ENCODE assay signal across 8 mouse cellular contexts in genomic region chr7:19175708-19176515, GRCm38 (mm10). TPM values are rescaled to one million over a fixed set of nuclear protein-coding genes. Genes with fewer than 3 reads are reported as not detected.
DNase-seq lines count a peak whose midpoint lies in the region; ATAC-seq and TF ChIP-seq lines count a peak whose summit lies in the region.

Eml2 (plus strand) TSS chr7:19176421.

- H3ac ChIP-seq in C2C12 (ENCODE audit: control insufficient read depth, insufficient read length, low read depth) = no peak within 1 kb of the TSS

- no peak for TF ChIP-seq CTCF in C2C12 (IDR thresholded peaks at IDR 0.05; ENCODE audit: control insufficient read depth, insufficient read depth, insufficient read length)

- H3K4me1 ChIP-seq in forebrain, embryonic 10.5 days = peaks cover 61% of the 10 kb centered on the region
- peaks cover 27% of the 10 kb centered on the region for H3K4me1 ChIP-seq in heart, embryonic 16.5 days (ENCODE audit: control insufficient read depth, insufficient read depth, low read length)
- peaks cover 49% of the 10 kb centered on the region for H3K4me1 ChIP-seq in liver, embryonic 13.5 days (replicated peaks)
- peaks cover 63% of the 10 kb centered on the region for H3K4me1 ChIP-seq in neural tube, embryonic 15.5 days

- H3K27ac ChIP-seq in forebrain, embryonic 10.5 days = peak within 1 kb of the TSS; percentile 58; the same call in 1 of the 2 replicates
- H3K27ac ChIP-seq in heart, embryonic 16.5 days (ENCODE audit: low read length) = no peak within 1 kb of the TSS
- H3K27ac ChIP-seq in liver, embryonic 13.5 days = no peak within 1 kb of the TSS
- peak within 1 kb of the TSS; percentile 86 for H3K27ac ChIP-seq in neural tube, embryonic 15.5 days (replicated peaks)

- H3K4me3 ChIP-seq in C2C12 (ENCODE audit: insufficient read depth, poor library complexity, severe bottlenecking) = no peak within 1 kb of the TSS
- H3K4me3 ChIP-seq in forebrain, embryonic 10.5 days = peak within 1 kb of the TSS; percentile 55
- no peak within 1 kb of the TSS; the same call in 1 of the 2 replicates for H3K4me3 ChIP-seq in heart, embryonic 16.5 days (ENCODE audit: low read length)
- H3K4me3 ChIP-seq in liver, embryonic 13.5 days (replicated peaks) = 0 out of 2 replicates have a peak within 1 kb of the TSS, but pooled peaks have one; percentile 8
- peak within 1 kb of the TSS; percentile 70 for H3K4me3 ChIP-seq in neural tube, embryonic 15.5 days (replicated peaks)

- under 1% methylated on average over 30 of the region's 30 CpGs for WGBS in forebrain, embryonic 10.5 days
- 4% methylated on average over 30 of the region's 30 CpGs for WGBS in heart, embryonic 16.5 days
- 3% methylated on average over 30 of the region's 30 CpGs for WGBS in liver, embryonic 13.5 days (ENCODE audit: insufficient replicate concordance)
- WGBS in neural tube, embryonic 15.5 days = 1% methylated on average over 30 of the region's 30 CpGs

- no peaks in the 10 kb centered on the region for H3K27me3 ChIP-seq in C2C12 (ENCODE audit: control insufficient read depth, insufficient read depth, insufficient read length)
- peaks cover 84% of the 10 kb centered on the region for H3K27me3 ChIP-seq in forebrain, embryonic 10.5 days (ENCODE audit: poor library complexity, severe bottlenecking)
- H3K27me3 ChIP-seq in heart, embryonic 16.5 days (ENCODE audit: control insufficient read depth, insufficient read depth, low read length) = peaks cover 40% of the 10 kb centered on the region
- peaks cover 87% of the 10 kb centered on the region for H3K27me3 ChIP-seq in liver, embryonic 13.5 days
- H3K27me3 ChIP-seq in neural tube, embryonic 15.5 days (replicated peaks) = peaks cover 33% of the 10 kb centered on the region

- ATAC-seq in heart, embryonic 16.5 days (replicated peaks; ENCODE audit: extremely low read depth, insufficient read depth, low FRiP score) = no peak
- ATAC-seq in liver, embryonic 13.5 days (ENCODE audit: low read depth) = no peak
- ATAC-seq in neural tube, embryonic 15.5 days (ENCODE audit: low FRiP score) = peak; percentile 95
- ATAC-seq in erythroblast, adult 5-6 weeks (replicated peaks; ENCODE audit: low FRiP score, poor library complexity, severe bottlenecking) = no peak

- DNase-seq in adrenal gland, postnatal 4 days (ENCODE audit: low spot score in 2 of 2) = no peak
- peak; percentile 55 for DNase-seq in forebrain, embryonic 10.5 days (ENCODE audit: extremely low spot score, low spot score)
- DNase-seq in kidney, postnatal 4 days = peak; percentile 59 to 70
- no peak for DNase-seq in liver, embryonic 13.5 days

- H3K36me3 ChIP-seq in C2C12 (ENCODE audit: control insufficient read depth, insufficient read depth) = no peaks in the 10 kb centered on the region
- no peaks in the 10 kb centered on the region for H3K36me3 ChIP-seq in forebrain, embryonic 10.5 days (replicated peaks)
- H3K36me3 ChIP-seq in heart, embryonic 16.5 days (ENCODE audit: control insufficient read depth, insufficient read depth) = no peaks in the 10 kb centered on the region
- H3K36me3 ChIP-seq in liver, embryonic 13.5 days = no peaks in the 10 kb centered on the region
- H3K36me3 ChIP-seq in neural tube, embryonic 15.5 days = peaks cover 8% of the 10 kb centered on the region; the same call in 1 of the 2 replicates

- no peak within 1 kb of the TSS for H3K4me2 ChIP-seq in heart, embryonic 16.5 days (ENCODE audit: low read depth, low read length)
- no peak within 1 kb of the TSS for H3K4me2 ChIP-seq in liver, embryonic 13.5 days
- H3K4me2 ChIP-seq in neural tube, embryonic 15.5 days = peak within 1 kb of the TSS; percentile 79

- H3K79me3 ChIP-seq in C2C12 (ENCODE audit: low read depth) = no peaks in the 10 kb centered on the region

- no peaks in the 10 kb centered on the region for H3K9me3 ChIP-seq in forebrain, embryonic 10.5 days
- peaks cover 5% of the 10 kb centered on the region; the same call in 1 of the 2 replicates for H3K9me3 ChIP-seq in heart, embryonic 16.5 days (replicated peaks; ENCODE audit: control insufficient read depth, low read length)
- H3K9me3 ChIP-seq in liver, embryonic 13.5 days (replicated peaks) = no peaks in the 10 kb centered on the region
- H3K9me3 ChIP-seq in neural tube, embryonic 15.5 days (replicated peaks) = no peaks in the 10 kb centered on the region

- H3K9ac ChIP-seq in heart, embryonic 16.5 days (ENCODE audit: low read length) = no peak within 1 kb of the TSS
- no peak within 1 kb of the TSS for H3K9ac ChIP-seq in liver, embryonic 13.5 days
- H3K9ac ChIP-seq in neural tube, embryonic 15.5 days (replicated peaks) = peak within 1 kb of the TSS; percentile 73

- H3K79me2 ChIP-seq in C2C12 (ENCODE audit: control insufficient read depth, insufficient read depth) = no peaks in the 10 kb centered on the region

TF ChIP-seq in C2C12, 6 proteins besides CTCF, POLR2A, EP300 and RAD21:
- no peak for TF ChIP-seq MAX (IDR thresholded peaks at IDR 0.05)
- no peak for TF ChIP-seq CEBPB (IDR thresholded peaks at IDR 0.05; ENCODE audit: low read depth)
- TF ChIP-seq MYOD1 (IDR thresholded peaks at IDR 0.05; ENCODE audit: control insufficient read depth, insufficient read length, low read depth) = peak; percentile 89
- TF ChIP-seq USF1 (IDR thresholded peaks at IDR 0.05; ENCODE audit: low read depth) = no peak
- TF ChIP-seq FOSL1 (IDR thresholded peaks at IDR 0.05; ENCODE audit: insufficient read depth, low read length, poor library complexity, severe bottlenecking) = no peak
TF ChIP-seq in C2C12: peak in this region for 1.

RNA-seq across cellular contexts. Expression of gene Eml2, which starts in this region (rescaled TPM):
- 16.4 TPM for polyA plus RNA-seq in C2C12 (2012; fragmentation: generic; extraction: Trizol)
- total RNA-seq in adrenal gland, postnatal 4 days (2021) = 10 to 100 TPM; 44.8 to 46.7 TPM
- polyA plus RNA-seq in forebrain, embryonic 10.5 days (2016; fragmentation: Nextera tagmentation; extraction: Ambion mirVana) = 5.3 and 6.4 TPM in 2 replicates
- polyA plus RNA-seq in heart, embryonic 16.5 days (2015; fragmentation: Nextera tagmentation; extraction: Ambion mirVana) = 23.5 and 26.2 TPM in 2 replicates
- polyA plus RNA-seq in liver, embryonic 13.5 days (2015; fragmentation: Nextera tagmentation; extraction: Ambion mirVana) = 3.6 and 4.4 TPM in 2 replicates
- 11.6 and 13.3 TPM in 2 replicates for polyA plus RNA-seq in neural tube, embryonic 15.5 days (2015; fragmentation: Nextera tagmentation; extraction: Ambion mirVana)
- total RNA-seq in erythroblast, adult 5-6 weeks (2015; ENCODE audit: low replicate concordance) = 1.5 and 2.1 TPM in 2 replicates
- 2.8 and 3.7 TPM in 2 replicates for total RNA-seq in erythroblast, adult 5-6 weeks (2017; ENCODE audit: low replicate concordance)

Comparison
In these comparisons a context has a peak if more than half of its experiments do, and no peak if none do; other contexts are left out.
1. RNA of gene Eml2 (total RNA-seq): 44.8 to 46.7 TPM in adrenal gland, postnatal 4 days; 1.5 to 3.7 TPM in erythroblast, adult 5-6 weeks; every median in the first group is over 4 times any median in the second.
2. H3K4me3 ChIP-seq: peak in forebrain, embryonic 10.5 days (single experiment), liver, embryonic 13.5 days (single experiment) and neural tube, embryonic 15.5 days (single experiment); none in C2C12 (single experiment) and heart, embryonic 16.5 days (single experiment).
3. DNase-seq: peak in forebrain, embryonic 10.5 days (single experiment) and kidney, postnatal 4 days (2 of 2); none in adrenal gland, postnatal 4 days (0 of 2) and liver, embryonic 13.5 days (single experiment).
4. H3K27ac ChIP-seq: peak in forebrain, embryonic 10.5 days (single experiment) and neural tube, embryonic 15.5 days (single experiment); none in heart, embryonic 16.5 days (single experiment) and liver, embryonic 13.5 days (single experiment).